Mouse (Mus musculus): Measurements from ENCODE around the gene Tmem44. TPM values are rescaled to one million over a fixed set of nuclear protein-coding genes. Genes with fewer than 3 reads are reported as not detected.

The Tmem44 gene
- total and polyA plus RNA-seq, 2 experiments = 1.3 to 2.0 TPM

GRCm38 (mm10) chr16:30509340-30509739 is 41.3 kb downstream of the Tmem44 start:
- Histone ChIP-seq H3K4me1 (ENCODE audit: control insufficient read depth, insufficient read depth, low read length) (peaks cover 14% of the 10 kb centered on the region), H3K27ac (replicated peaks; ENCODE audit: insufficient read depth, low read depth, low read length) (no peak overlapping the region), H3K4me3 (ENCODE audit: insufficient read depth, low read depth, low read length) (no peak overlapping the region), H3K9ac (ENCODE audit: low read depth, low read length) (no peak overlapping the region), H3K79me2 (ENCODE audit: control insufficient read depth, insufficient read depth, low read length) (no peaks in the 10 kb centered on the region), H3K36me3 (ENCODE audit: control insufficient read depth, insufficient read depth, low read length) (no peaks in the 10 kb centered on the region), H3K27me3 (ENCODE audit: control insufficient read depth, insufficient read depth, low read length) (no peaks in the 10 kb centered on the region)
- WGBS = 94% methylated on average over 12 of the region's 12 CpGs
- TF ChIP-seq POLR2A (IDR thresholded peaks at IDR 0.05; ENCODE audit: extremely low read depth, insufficient read depth, low read length) (no peak), CTCF (IDR thresholded peaks at IDR 0.05; ENCODE audit: low read depth, low read length) (no peak)
- no peak for DNase-seq (ENCODE audit: extremely low read depth, low read depth, low spot score)

GRCm38 (mm10) chr16:30508738-30509137 is 41.9 kb downstream of the Tmem44 start:
- Histone ChIP-seq H3K27me3 (ENCODE audit: control insufficient read depth, insufficient read depth, low read length) (no peaks in the 10 kb centered on the region), H3K4me3 (ENCODE audit: insufficient read depth, low read depth, low read length) (no peak overlapping the region), H3K79me2 (ENCODE audit: control insufficient read depth, insufficient read depth, low read length) (no peaks in the 10 kb centered on the region), H3K9ac (ENCODE audit: low read depth, low read length) (no peak overlapping the region), H3K4me1 (ENCODE audit: control insufficient read depth, insufficient read depth, low read length) (peaks cover 14% of the 10 kb centered on the region), H3K27ac (replicated peaks; ENCODE audit: insufficient read depth, low read depth, low read length) (no peak overlapping the region), H3K36me3 (ENCODE audit: control insufficient read depth, insufficient read depth, low read length) (no peaks in the 10 kb centered on the region)
- DNase-seq (ENCODE audit: extremely low read depth, low read depth, low spot score) = no peak
- TF ChIP-seq POLR2A (IDR thresholded peaks at IDR 0.05; ENCODE audit: extremely low read depth, insufficient read depth, low read length) = no peak
- TF ChIP-seq CTCF (IDR thresholded peaks at IDR 0.05; ENCODE audit: low read depth, low read length) = no peak
- 90% methylated on average over 9 of the region's 9 CpGs for WGBS

- no peaks in the 10 kb centered on the region for H3K36me3 ChIP-seq (ENCODE audit: control insufficient read depth, insufficient read depth, low read length)
- no peak overlapping the region for H3K4me3 ChIP-seq (ENCODE audit: insufficient read depth, low read depth, low read length)
- H3K4me1 ChIP-seq (ENCODE audit: control insufficient read depth, insufficient read depth, low read length) = peaks cover 10% of the 10 kb centered on the region
- H3K27me3 ChIP-seq (ENCODE audit: control insufficient read depth, insufficient read depth, low read length) = no peaks in the 10 kb centered on the region
- H3K79me2 ChIP-seq (ENCODE audit: control insufficient read depth, insufficient read depth, low read length) = no peaks in the 10 kb centered on the region
- 39% methylated on average over 10 of the region's 10 CpGs for WGBS
- no peak overlapping the region for H3K9ac ChIP-seq (ENCODE audit: low read depth, low read length)
- TF ChIP-seq POLR2A (IDR thresholded peaks at IDR 0.05; ENCODE audit: extremely low read depth, insufficient read depth, low read length) (no peak), CTCF (IDR thresholded peaks at IDR 0.05; ENCODE audit: low read depth, low read length) (no peak)
- H3K27ac ChIP-seq (replicated peaks; ENCODE audit: insufficient read depth, low read depth, low read length) = no peak overlapping the region
- DNase-seq (ENCODE audit: extremely low read depth, low read depth, low spot score) = no peak
Observed at GRCm38 (mm10) chr16:30507120-30507519, 43.5 kb downstream of the Tmem44 start.

GRCm38 (mm10) chr16:30505311-30506031 is 45.2 kb downstream of the Tmem44 start:
- no peak overlapping the region for H3K9ac ChIP-seq (ENCODE audit: low read depth, low read length)
- H3K79me2 ChIP-seq (ENCODE audit: control insufficient read depth, insufficient read depth, low read length) = no peaks in the 10 kb centered on the region
- H3K36me3 ChIP-seq (ENCODE audit: control insufficient read depth, insufficient read depth, low read length) = no peaks in the 10 kb centered on the region
- H3K27me3 ChIP-seq (ENCODE audit: control insufficient read depth, insufficient read depth, low read length) = no peaks in the 10 kb centered on the region
- peaks cover 4% of the 10 kb centered on the region for H3K4me1 ChIP-seq (ENCODE audit: control insufficient read depth, insufficient read depth, low read length)
- WGBS = 89% methylated on average over 11 of the region's 11 CpGs
- DNase-seq (ENCODE audit: extremely low read depth, low read depth, low spot score) = no peak
- no peak overlapping the region for H3K4me3 ChIP-seq (ENCODE audit: insufficient read depth, low read depth, low read length)
- H3K27ac ChIP-seq (replicated peaks; ENCODE audit: insufficient read depth, low read depth, low read length) = no peak overlapping the region
- no peak for TF ChIP-seq CTCF (IDR thresholded peaks at IDR 0.05; ENCODE audit: low read depth, low read length)
- TF ChIP-seq POLR2A (IDR thresholded peaks at IDR 0.05; ENCODE audit: extremely low read depth, insufficient read depth, low read length) = no peak

- H3K36me3 ChIP-seq (ENCODE audit: control insufficient read depth, insufficient read depth, low read length) = no peaks in the 10 kb centered on the region
- peaks cover 4% of the 10 kb centered on the region for H3K4me1 ChIP-seq (ENCODE audit: control insufficient read depth, insufficient read depth, low read length)
- H3K4me3 ChIP-seq (ENCODE audit: insufficient read depth, low read depth, low read length) = no peak overlapping the region
- DNase-seq (ENCODE audit: extremely low read depth, low read depth, low spot score) = no peak
- no peak overlapping the region for H3K27ac ChIP-seq (replicated peaks; ENCODE audit: insufficient read depth, low read depth, low read length)
- TF ChIP-seq CTCF (IDR thresholded peaks at IDR 0.05; ENCODE audit: low read depth, low read length) = no peak
- no peak for TF ChIP-seq POLR2A (IDR thresholded peaks at IDR 0.05; ENCODE audit: extremely low read depth, insufficient read depth, low read length)
- 62% methylated on average over 4 of the region's 4 CpGs for WGBS
- no peaks in the 10 kb centered on the region for H3K27me3 ChIP-seq (ENCODE audit: control insufficient read depth, insufficient read depth, low read length)
- H3K9ac ChIP-seq (ENCODE audit: low read depth, low read length) = no peak overlapping the region
- no peaks in the 10 kb centered on the region for H3K79me2 ChIP-seq (ENCODE audit: control insufficient read depth, insufficient read depth, low read length)
Observed at GRCm38 (mm10) chr16:30504856-30505255, 45.8 kb downstream of the Tmem44 start.

GRCm38 (mm10) chr16:30503958-30504357 is 46.7 kb downstream of the Tmem44 start:
- H3K4me3 ChIP-seq (ENCODE audit: insufficient read depth, low read depth, low read length) = no peak overlapping the region
- no peak overlapping the region for H3K9ac ChIP-seq (ENCODE audit: low read depth, low read length)
- H3K79me2 ChIP-seq (ENCODE audit: control insufficient read depth, insufficient read depth, low read length) = no peaks in the 10 kb centered on the region
- H3K27ac ChIP-seq (replicated peaks; ENCODE audit: insufficient read depth, low read depth, low read length) = no peak overlapping the region
- H3K4me1 ChIP-seq (ENCODE audit: control insufficient read depth, insufficient read depth, low read length) = peaks cover 6% of the 10 kb centered on the region
- H3K27me3 ChIP-seq (ENCODE audit: control insufficient read depth, insufficient read depth, low read length) = no peaks in the 10 kb centered on the region
- WGBS = 8% methylated on average over 15 of the region's 15 CpGs
- peak; percentile 86 for DNase-seq (ENCODE audit: extremely low read depth, low read depth, low spot score)
- H3K36me3 ChIP-seq (ENCODE audit: control insufficient read depth, insufficient read depth, low read length) = no peaks in the 10 kb centered on the region
- TF ChIP-seq POLR2A (IDR thresholded peaks at IDR 0.05; ENCODE audit: extremely low read depth, insufficient read depth, low read length) = no peak
- TF ChIP-seq CTCF (IDR thresholded peaks at IDR 0.05; ENCODE audit: low read depth, low read length) = peak; percentile 98

Data from liver, adult 2 months (tissue).